Mouse (Mus musculus) left cerebral cortex, adult 11 months (tissue): ENCODE results near the gene Foxn3.

ENCODE experiments used
- DNase-seq: peaks from one replicate; pipeline ENCODE4 v3.0.0; 2022; ENCODE audit warnings: low spot score

Gene Foxn3

DNA sequence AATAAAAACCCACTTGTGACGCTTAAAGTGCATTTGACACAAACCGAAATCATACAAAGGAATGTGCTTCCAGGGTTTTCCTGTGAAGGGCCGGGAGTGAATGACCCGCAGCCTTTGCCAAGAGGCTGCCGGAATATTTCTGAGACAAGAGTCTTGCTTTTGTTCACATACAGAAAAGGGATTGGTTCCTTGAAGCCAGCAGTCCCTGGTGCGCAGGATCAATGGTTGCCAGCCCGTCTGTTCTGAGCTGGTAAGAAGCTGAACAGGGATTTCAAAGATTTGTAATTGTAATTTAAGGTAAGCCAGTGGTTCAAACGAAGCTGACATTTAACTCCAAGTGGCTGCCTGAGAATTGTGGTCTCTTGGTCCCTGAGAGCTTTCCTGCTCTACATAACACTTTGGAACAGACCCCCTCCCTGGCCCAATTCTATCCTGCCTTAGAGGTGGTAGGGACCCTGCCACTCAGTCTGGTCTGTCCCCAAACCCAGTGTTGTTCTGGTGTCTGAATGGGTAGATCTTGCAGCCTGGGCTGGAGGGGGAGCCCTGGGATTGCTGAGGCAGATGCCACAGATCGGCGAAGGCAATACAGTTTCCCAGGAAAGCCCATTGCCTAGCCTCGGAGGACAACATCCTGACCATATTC lies 388.3 kb downstream of the Foxn3 start:
- no peak for DNase-seq

GRCm38 (mm10) chr12:99172170-99172569 lies 391.2 kb downstream of the Foxn3 start:
- no peak for DNase-seq

- no peak for DNase-seq
Measured at GRCm38 (mm10) chr12:99169925-99170324, 393.5 kb downstream of the Foxn3 start.

- no peak for DNase-seq
Measured at GRCm38 (mm10) chr12:99166091-99166490, 397.3 kb downstream of the Foxn3 start.

DNA sequence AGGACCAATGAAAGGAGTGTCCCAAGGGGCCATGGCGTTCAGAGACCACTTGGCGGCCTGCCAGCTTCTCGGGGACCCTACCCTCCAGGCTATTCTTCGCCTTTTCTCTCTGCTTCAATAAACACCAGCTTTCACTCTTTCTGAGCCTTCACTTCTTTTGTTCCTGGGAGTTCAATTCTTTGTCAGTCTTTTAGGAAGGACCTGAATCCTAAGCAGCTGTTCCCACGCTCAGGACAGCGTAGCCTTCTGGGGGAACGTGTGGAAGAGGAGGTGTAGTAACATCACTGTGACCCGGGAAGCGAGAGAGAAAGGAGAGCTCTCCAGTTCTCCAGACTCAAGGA lies 400.1 kb downstream of the Foxn3 start:
- DNase-seq, result no peak

DNA sequence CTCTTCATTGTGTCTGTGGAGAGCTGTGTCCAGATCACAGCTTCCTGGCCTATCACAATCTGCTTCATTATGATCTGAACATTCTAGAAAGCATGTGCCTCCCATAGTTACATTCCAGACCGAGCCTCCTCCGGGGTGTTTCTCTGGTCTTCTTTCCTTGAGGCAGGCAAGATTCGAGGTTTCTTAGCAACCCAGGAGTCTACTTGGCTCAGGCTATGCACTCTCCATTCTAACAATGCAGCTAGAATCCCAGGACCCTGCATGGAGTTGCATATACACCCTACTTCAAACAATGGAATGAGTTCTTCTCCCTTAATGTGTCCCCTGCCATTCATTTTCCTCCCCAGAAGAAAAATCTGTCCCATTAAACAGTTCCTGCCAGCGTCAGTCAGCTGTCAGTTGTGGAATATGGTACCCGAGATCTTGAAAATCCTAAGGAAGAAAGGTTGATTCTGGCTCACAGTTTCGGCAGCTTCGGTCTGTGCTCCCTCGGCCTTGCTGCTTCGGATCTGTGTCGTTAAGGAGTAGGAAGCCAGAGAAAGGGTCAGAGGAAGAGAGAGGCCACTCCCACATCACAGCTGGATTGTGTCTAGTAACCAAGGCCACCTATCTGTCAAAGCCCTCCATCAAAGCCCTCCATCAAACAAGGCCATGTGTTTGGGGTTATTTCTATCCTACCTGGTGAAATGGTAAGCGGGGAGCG lies 400.6 kb downstream of the Foxn3 start:
- no peak for DNase-seq

GRCm38 (mm10) chr12:99162188-99162587 lies 401.2 kb downstream of the Foxn3 start:
- DNase-seq, result no peak

- DNase-seq, result no peak
Measured at GRCm38 (mm10) chr12:99160061-99160460, 403.3 kb downstream of the Foxn3 start.

GRCm38 (mm10) chr12:99155904-99156303 lies 407.5 kb downstream of the Foxn3 start:
- DNase-seq, result no peak

- no peak for DNase-seq
Measured at GRCm38 (mm10) chr12:99154230-99154629, 409.2 kb downstream of the Foxn3 start.

DNA sequence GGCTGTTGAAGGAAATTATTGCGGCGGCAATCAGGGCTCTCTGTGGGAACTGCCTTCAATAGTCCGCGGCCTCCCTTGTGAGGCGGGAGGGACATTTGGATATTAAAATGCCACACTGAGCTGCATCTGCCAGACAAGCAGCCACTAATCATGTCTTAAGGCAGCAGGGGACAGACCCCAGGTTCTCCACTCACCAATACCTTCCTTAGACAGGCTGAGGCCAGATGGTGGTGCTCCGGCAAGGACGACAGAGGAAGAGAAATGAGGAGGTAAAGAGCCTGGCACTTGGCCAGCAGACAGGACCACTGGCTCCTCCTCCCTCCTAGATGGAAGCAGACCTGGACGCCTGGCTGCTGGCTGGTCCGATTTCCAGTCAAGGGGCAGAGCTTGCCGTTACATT lies 409.7 kb downstream of the Foxn3 start:
- no peak for DNase-seq

GRCm38 (mm10) chr12:99150126-99150525 lies 413.3 kb downstream of the Foxn3 start:
- no peak for DNase-seq

GRCm38 (mm10) chr12:99149193-99149592 lies 414.2 kb downstream of the Foxn3 start:
- no peak for DNase-seq
